Mouse (Mus musculus): Measurements from ENCODE around the gene Kdm5b.
"Not testable (repeated sequence)": the region's sequence is repeated elsewhere in the genome, so short reads cannot be mapped to it uniquely, and the experiment has no call there.

Gene Kdm5b

DNA sequence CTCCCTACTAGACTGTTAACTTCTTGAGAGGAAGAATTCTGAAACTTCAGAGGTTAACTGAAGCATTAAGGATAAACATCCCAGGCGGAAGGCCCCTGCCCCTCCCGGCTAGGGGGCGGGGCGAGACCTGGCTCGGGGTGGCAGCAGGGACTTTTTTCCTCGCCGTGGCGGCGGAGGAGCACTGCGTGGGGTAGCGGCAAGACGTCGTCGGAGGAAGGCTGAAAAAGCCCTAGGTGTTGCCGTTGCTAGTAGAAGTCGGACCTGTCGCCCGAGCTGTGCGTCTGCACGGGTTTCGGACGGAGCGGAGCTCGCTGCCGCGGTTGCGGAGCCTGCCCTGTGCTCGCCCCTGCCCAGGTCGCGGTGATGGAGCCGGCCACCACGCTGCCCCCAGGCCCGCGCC is at the start of gene Kdm5b:
Kdm5b (plus strand) TSS at position 196 of the 400 bp plus-strand sequence.
- peak; percentile 73 for DNase-seq (ENCODE audit: extremely low read depth, insufficient read length, low spot score)

DNA sequence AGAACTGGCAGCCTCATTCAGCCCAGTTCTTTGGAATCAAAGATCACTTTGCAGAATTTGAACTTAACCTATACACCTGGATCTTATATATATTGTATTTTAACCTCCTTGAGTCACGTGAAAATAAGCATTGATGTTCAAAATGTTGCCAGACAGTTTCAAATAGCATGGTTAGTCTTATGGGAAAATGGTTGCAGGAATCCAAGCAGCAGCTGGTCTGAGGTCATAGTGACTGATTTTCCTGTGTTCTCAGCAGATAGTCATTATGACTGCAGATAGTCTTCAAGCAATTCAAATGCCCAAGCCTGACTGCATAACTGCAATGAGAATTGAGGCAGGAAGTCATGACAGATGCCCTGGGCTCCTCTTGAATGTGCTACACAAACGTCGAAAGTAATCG is 47.8 kb upstream of the Kdm5b start:
- no peak for DNase-seq (ENCODE audit: extremely low read depth, insufficient read length, low spot score)

- no peak for DNase-seq (ENCODE audit: extremely low read depth, insufficient read length, low spot score)
Measured at GRCm38 (mm10) chr1:134512584-134512983, 47.4 kb upstream of the Kdm5b start.

- DNase-seq (ENCODE audit: extremely low read depth, insufficient read length, low spot score): peak; percentile 14
Measured at GRCm38 (mm10) chr1:134513312-134513860, 46.6 kb upstream of the Kdm5b start.

DNA sequence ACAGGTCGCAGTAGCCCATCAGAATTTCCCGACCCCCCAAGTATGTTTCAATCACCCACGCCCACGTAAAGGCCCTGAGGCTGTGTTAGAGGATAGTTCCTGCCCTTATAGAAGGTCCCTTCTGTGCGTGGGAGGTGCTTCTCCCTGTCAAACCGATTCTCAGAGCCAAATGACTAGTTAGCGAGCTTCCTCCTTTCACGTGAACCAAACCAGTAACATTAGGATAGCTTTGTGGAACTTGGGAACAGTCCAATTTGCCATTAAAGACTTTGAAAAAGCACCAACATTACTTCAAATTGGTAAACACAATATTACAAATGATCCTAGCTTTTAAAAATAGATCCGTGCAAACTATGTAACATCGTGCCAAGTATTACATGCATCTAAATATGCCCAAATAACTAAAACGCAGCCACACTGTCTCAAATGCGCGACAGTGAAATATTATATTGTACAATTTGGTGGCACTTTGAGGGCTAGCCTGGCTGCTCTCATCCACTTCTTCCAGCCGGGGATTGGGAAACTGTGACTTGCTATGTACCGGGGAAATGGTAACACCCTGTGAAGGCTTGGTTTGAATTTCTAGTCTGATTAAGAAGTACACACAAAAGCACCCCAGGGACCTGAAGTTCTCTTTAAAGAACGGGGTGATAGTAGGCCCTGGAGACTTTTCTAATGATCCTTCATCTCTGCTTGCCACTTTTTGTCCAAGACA is 45.9 kb upstream of the Kdm5b start:
- DNase-seq (ENCODE audit: extremely low read depth, insufficient read length, low spot score): no peak

- DNase-seq (ENCODE audit: extremely low read depth, insufficient read length, low spot score): no peak
Measured at GRCm38 (mm10) chr1:134515891-134516290, 44.1 kb upstream of the Kdm5b start.

DNA sequence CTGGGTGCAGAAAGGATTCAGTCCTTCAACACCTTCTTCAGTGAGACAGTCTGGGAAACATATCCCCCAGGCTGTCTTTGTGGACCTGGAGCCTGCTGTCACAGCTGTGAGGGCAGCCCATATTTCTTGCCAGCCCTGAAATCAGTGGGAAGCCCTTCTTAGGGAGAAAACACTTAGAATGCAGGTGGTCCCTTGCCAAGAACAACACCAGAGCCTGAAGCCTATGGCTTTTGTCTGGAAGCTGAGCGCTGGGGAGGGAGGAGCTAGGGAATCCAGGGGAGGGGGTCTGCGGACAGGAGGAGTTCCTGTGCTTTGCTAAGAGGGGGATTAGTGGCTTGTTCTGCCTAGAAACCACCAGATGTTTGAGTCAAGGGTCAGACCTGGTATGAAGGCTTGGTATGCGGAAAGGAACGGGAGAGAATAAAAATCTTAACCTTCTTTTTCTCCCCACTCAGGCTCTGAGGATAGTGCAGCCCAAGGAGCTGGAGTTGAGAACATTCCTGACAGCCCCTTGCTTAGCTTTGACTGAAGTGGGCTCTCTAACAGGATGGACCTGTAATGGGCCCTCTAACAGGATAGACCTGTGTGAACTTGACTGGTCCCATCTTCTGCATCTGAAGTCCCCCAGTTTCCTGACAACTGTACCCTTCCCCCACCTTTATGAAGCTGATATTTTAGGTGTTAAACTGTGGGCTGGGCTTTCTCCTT is 43.3 kb upstream of the Kdm5b start:
- no peak for DNase-seq (ENCODE audit: extremely low read depth, insufficient read length, low spot score)

DNA sequence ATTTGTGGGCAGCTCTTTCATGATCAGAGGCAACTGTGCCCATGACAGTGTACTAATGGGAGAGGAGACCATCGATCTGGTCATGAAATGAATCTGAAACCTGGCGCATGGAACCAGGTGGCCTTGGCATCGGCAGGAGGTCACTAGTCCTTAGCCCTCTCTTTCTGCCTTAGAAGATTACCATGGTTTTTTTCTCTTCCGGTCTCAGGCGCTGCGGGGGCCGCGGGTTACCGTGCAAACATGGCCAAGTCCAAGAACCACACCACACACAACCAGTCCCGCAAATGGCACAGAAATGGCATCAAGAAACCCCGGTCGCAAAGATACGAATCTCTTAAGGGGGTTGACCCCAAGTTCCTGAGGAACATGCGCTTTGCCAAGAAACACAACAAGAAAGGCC is 42.1 kb upstream of the Kdm5b start:
- not testable (repeated sequence) for DNase-seq (ENCODE audit: extremely low read depth, insufficient read length, low spot score)

DNA sequence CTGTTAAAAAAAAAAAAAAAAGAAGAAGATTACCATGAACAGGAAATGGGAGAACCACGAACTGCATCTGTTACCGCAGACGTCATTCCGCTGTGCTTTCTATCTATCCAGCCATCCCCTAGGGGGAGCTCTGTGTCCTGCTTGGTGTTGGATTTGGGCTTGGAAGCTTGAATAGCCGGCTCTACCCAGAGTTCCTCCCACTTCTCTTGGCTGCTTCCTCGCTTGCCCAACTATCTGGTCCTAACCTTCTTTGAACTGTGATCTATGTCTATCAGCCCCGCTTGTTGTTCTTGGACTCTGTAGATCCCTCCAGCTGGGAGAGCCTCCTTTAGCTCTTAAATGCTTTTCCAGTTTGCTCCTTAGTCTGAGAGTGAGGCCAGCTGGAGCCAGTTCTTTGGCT is 41.3 kb upstream of the Kdm5b start:
- peak; percentile 14 for DNase-seq (ENCODE audit: extremely low read depth, insufficient read length, low spot score)

- not testable (repeated sequence) for DNase-seq (ENCODE audit: extremely low read depth, insufficient read length, low spot score)
Measured at GRCm38 (mm10) chr1:134519201-134519600, 40.8 kb upstream of the Kdm5b start.

GRCm38 (mm10) chr1:134520001-134520721 is 39.8 kb upstream of the Kdm5b start:
- DNase-seq (ENCODE audit: extremely low read depth, insufficient read length, low spot score): no peak

GRCm38 (mm10) chr1:134521163-134521562 is 38.8 kb upstream of the Kdm5b start:
- DNase-seq (ENCODE audit: extremely low read depth, insufficient read length, low spot score): no peak

GRCm38 (mm10) chr1:134522325-134522724 is 37.6 kb upstream of the Kdm5b start:
- no peak for DNase-seq (ENCODE audit: extremely low read depth, insufficient read length, low spot score)

GRCm38 (mm10) chr1:134524424-134524823 is 35.5 kb upstream of the Kdm5b start:
- no peak for DNase-seq (ENCODE audit: extremely low read depth, insufficient read length, low spot score)

DNA sequence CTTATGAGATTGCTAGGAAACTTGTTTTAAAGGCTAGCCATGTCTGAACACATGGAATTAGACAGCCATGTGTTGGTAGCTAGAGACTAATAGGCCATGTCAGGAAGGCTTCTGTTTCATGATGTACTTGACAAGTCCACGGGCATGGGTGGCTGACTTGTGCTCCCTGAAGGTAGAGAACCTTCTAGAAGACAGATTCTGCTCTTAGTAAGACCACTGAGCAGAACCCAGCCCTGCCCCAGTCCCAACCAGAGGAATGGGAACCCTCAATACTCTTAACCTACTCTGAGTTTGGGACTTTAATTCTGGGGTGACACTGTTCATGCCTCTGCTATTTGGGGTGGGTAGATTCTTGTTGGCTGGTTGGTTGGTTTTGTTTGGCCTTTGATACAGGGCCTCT is 35.0 kb upstream of the Kdm5b start:
- no peak for DNase-seq (ENCODE audit: extremely low read depth, insufficient read length, low spot score)

DNA sequence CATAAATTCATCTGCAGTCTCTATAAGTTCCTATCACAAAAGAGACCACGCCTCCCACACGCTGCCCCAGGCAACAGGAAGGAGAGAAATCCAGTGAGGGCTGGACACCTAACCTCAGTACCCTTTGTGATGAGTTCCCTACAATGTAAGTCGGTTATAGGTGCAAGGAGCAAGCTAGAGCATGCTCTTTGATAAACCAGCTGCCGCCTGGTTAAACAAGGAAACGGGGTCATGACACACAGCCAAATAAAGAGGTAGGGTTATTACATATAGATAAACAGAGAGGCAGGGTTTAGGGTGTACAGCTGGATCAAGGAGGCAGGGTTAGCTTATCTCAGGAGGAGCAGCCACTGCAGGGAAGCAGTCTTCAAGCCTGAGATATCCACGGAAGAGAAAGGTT is 33.2 kb upstream of the Kdm5b start:
- DNase-seq (ENCODE audit: extremely low read depth, insufficient read length, low spot score): no peak

DNA sequence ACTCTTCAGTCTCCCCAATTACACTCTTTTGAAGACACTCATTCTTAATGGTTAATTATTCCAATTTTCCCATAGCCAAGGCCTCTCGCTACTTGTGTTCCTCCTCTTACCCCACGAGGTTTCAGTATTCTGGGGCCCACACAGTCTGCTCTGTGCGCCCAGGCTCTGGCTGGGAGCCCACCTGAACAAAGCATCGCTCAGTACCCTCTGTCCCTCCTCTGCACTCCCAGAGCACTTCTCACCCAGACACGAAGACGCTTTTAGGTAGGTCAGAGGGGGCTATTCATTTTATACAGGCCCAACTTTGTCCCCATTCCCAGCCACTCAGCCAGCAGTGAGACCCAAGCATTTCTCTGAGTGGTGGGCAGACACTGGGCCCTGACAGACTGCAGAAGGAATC is 29.4 kb upstream of the Kdm5b start:
- DNase-seq (ENCODE audit: extremely low read depth, insufficient read length, low spot score): no peak

DNA sequence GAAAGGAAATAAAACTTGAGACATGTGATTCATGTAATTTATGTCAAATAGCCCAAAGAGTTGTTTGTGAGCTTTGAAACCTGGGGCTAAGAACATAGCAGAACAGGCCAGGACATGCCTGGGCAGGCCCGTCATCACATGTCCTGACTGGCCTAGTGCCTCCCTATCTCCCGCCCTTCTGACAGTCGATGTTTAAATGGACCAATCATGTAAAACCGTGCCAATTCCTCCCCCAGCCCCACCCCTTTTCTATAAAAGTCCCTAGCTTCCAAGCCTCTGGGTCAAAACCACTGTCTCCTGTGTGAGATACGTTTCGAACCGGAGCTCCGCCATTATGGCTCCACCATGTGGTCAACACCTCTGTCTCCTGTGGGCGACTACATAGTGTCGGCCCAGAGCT is 26.3 kb upstream of the Kdm5b start:
- DNase-seq (ENCODE audit: extremely low read depth, insufficient read length, low spot score): not testable (repeated sequence)

- no peak for DNase-seq (ENCODE audit: extremely low read depth, insufficient read length, low spot score)
Measured at GRCm38 (mm10) chr1:134535054-134535453, 24.9 kb upstream of the Kdm5b start.

GRCm38 (mm10) chr1:134535513-134535912 is 24.5 kb upstream of the Kdm5b start:
- no peak for DNase-seq (ENCODE audit: extremely low read depth, insufficient read length, low spot score)

DNA sequence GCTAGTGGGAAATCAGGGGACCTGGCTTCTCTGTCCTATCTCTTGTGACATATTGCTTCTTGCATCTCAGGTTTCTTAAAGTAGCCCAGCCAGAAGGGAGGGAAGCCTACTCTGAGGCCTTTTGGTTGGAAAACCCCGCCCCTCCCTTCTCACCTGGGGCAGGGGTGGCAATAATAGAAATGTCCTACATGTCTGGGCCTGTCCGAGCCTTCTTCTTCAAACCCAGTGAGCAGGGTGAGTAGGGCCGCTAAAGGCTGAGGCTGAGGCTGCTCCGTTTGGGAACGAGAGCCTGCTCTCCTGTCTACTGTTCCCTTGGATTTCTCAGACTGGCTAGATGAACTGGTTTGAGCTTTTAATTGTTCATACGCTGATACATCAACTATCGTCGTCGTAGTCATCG is 19.4 kb upstream of the Kdm5b start:
- DNase-seq (ENCODE audit: extremely low read depth, insufficient read length, low spot score): no peak

Data from 3134 (cell line).